Mouse (Mus musculus) naive thymus-derived CD4-positive, alpha-beta T cell, adult 2 months (primary cell): ENCODE data around the gene Tradd.
"Not testable (repeated sequence)": the region's sequence is repeated elsewhere in the genome, so short reads cannot be mapped to it uniquely, and the experiment has no call there.

Source experiments
- DNase-seq: peaks from one replicate; pipeline ENCODE4 v3.0.0-alpha.2; 2011; ENCODE audit warnings: low read depth

The Tradd gene

DNA sequence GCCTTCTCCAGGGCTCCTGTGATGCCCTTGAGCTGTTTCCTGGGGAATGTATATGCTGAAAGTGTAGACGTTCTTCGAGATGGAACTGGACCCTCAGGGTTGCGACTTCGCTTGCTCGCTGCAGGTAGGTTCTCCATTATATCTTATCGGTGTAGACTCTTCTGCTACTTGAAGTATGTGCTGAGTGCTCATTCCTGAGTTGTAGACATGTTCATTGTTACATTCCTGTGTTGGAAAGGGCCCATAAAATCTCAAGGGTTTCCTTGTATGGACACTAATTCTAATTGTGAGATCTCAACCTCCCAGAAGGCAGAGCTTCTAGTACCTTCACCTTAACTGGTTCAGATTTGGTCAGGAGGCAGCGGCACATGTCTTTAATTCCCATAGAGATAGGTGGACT, 23.4 kb downstream of the Tradd start:
- DNase-seq, result no peak

DNA sequence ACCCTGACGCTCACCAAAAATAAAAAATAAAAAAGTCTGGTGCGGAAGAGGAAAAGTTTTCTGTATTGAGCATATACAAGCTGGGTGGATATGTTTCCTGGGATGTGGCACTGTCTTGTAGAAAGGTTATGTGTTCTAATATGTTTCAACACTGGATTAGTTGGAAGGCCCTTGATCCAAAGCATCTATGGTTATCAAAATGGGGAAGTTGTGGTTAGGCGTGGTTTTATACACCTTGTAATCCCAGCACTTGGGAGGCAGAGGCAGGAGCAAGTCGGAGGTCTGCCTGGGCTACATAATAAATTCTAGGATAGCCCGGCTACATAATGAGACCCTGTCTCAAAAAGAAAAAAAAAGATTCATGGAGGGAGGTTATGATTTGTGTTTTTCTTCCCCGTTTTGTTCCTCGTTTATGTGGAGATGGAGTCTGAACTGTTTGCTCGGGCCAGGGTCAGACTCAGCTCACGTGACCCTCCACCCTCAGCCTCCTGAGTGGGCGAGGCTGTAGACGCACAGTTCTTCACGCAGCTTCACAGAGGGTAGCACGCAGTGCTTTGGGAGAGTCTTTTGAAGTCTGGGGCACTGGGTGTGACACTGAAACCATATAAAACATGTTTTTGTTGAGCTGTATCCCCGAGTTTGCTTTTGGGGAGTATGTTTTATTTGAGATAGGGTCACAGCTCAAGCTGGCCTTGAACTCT, 26.8 kb downstream of the Tradd start:
- no peak for DNase-seq

DNA sequence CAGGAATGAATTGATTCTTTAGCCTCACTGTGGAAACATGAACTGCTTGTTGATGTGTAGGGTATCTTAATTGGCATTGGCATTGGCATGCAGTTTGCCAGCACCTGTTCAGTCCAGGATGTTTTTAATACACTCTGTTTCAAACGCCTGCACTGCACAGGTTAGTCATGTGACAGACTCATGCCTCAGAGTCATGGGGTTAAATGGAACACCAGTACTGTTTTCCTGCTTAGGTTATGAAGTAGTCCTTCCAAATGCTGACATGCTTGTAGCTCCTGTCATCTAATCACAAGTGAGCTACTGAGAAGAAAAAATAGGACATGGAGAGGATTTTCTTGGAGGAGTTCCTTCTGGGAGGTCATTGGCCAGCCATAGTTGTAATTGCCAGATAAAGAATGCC, 29.2 kb downstream of the Tradd start:
- DNase-seq, result no peak

DNA sequence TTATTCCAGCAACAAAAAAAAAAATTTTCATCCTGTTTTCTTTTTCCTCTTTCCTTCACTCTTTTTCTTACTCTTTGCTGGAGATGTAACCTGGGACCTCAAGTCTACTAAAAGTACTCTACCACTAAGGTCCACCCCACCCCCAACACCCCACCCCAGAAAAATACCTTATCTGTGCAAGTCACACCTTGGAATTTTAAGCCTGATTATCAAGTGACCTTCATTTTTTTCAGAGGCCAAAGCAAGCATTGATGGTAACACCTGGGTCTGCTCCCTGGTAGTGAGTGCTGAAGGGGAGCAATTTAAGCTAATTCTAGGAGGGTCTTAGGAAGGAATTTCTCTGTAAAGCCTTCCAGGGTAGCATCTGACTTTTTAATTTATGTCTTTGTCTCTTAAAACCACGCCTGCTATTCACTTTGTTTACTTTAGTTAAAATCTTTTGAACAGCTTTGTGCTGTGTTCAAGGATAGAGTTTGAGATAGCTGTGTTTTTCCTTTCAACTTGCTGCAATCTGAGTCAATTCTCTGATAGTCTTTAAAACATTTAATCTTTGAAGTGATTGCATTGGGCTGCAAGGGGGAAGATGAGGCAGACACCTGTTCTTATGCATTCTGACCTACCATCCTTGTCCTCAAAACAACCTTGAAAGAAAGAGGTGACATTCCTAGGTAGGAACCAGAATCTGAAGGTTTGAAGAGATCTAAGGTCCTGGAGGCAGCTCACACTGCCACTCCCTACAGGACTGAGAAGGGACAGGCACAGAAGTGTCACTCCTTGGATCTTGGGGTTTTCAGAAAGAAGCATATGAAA, 31.1 kb downstream of the Tradd start:
- no peak for DNase-seq

DNA sequence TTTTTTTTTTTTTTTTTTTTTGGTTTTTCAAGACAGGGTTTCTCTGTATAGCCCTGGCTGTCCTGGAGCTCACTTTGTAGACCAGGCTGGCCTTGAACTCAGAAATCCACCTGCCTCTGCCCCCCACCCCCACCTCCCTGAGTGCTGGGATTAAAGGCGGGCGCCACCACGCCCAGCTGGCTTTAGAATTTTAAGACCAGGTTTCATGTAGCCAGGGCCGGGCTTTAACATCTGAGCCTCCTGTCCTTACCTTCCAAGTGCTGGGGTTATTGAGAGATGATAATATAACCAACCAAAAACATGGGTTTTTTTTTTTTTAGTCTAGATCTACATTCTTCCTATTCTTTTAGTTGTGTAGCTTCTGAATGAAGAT, 32.1 kb downstream of the Tradd start:
- DNase-seq, result not testable (repeated sequence)

DNA sequence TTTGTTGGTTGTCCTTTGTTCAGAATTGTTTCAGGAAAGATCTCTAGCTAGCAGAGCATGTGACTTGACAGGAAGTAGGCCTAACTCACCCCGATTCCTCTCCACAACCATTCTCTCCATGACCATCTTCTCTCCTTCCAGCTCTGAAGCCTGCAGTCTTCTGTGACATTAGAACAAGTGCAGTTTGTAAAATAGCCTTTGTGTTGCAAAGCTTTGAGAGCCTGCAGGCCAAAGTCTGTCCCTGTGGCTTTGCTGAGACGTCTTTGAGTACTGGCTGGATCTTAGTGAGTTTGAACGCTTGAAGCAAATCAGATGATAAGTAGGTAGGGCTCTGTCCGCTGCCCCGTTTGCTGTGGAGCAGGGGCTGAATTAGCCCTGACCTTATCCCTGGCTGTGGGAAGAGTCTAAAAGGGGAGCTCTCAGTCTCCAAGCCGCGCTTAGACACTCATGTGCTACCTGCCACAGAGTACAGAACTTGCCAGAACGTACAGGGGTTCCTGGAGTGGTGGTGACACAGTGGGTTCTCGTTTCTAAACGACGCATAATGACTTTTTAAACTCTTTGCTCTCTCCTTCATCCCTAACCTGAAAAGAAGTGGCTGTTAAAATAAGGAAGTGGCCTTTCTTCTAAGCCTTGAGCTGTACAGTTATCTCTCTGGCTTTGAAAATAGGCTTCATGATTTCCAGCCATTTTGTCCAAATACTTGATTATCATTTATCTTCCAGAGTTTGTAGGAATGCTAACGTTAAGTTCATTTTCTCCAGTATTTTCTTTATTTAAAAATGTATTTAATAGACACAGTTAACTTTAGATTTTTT, 32.7 kb downstream of the Tradd start:
- no peak for DNase-seq

DNA sequence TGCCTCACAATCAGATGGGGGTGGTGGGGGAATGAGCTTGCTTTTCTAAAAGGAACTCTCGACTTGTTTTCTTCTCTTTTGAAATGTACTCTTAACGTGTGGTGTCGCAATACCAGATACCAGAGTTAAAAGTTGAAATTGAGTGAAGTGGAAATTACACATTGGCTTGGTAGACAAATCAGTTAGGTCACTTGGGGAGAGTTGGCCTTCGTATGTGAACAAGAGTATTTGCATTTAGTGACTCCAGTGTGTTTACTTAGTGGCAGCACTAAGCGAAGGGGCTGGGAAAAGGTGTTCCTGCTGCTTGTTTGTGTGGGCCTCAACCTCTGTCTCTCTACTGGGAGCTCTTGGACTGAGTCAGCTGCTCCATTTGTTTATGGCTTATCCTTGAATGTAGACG, 38.5 kb downstream of the Tradd start:
- DNase-seq, result peak; percentile 13

DNA sequence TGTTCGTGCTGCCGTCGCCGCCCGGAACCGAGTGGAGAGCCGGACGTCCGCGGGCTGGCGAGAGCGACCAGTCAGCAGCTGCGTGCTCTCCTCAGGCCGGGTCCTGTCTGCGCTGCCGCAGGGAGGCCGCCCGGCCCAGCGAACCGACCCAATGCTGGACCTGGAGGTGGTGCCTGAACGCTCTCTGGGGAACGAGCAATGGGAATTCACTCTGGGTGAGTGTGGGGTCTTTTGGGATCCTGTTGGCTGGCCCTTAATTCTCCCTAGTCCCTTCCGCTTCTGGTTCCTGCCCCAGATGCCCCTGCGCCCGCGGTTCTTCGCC, 39.2 kb downstream of the Tradd start:
- DNase-seq, result no peak

DNA sequence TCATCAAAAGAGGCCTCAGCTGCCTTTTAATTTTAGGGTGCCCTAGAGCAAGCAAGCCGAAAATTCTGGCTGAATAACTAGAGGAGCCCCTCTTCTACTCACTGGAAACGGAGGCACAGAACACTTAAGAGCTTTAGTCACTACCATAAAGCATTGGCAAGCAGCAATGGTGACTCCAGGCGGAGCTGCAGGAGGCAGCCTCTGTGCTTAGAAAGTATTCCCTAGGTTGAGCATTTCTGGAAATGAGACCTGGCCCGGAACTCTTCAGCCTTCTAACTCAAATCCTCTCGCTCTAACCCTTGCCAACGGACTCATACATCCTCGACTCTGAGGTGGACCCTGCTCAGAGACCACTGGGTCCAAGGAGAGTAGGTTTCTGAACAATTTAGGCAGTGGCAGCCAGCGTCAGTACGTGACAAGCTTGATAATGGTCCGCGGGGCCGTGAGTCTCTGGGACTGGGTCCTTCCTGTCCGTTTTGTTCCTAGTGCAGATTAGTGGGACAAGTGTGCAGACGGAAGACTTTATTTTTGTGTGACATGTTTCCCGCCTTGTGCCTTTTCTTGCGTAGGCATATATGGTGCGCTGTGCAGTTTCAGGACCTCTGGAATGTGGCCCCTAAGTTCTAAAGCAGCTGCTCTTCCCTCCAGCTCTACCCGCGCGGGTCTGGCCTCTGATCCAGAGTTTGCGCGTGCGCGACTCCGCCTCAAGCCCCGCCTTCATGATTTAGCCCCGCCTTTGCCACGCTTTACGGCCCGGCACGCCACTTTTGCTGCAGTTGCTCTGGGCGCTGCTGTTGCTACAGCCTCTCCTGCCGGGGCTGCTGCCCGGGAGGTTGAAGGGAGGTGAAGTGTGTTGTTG, 39.8 kb downstream of the Tradd start, which contains the start of gene D230025D16Rik:
D230025D16Rik (plus strand) TSS at position 733 of the 859 bp plus-strand sequence.
- peak; percentile 98 for DNase-seq

DNA sequence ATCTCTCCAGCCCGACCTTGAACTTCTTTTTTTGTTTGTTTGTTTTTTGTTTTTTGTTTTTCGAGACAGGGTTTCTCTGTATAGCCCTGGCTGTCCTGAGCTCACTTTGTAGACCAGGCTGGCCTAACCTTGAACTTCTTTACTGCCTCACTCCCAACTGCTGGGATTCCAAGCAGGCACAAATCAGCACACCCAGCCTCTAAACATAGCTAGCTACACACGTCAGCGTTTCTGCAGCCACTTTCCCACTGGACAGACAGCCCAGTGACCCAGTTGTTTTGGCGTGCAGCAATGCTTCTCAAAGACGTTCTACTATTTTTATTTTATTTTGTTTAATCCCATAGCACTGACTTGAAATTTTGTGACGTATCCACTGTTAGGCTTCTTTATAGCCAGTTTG, 40.6 kb downstream of the Tradd start:
- DNase-seq, result no peak

DNA sequence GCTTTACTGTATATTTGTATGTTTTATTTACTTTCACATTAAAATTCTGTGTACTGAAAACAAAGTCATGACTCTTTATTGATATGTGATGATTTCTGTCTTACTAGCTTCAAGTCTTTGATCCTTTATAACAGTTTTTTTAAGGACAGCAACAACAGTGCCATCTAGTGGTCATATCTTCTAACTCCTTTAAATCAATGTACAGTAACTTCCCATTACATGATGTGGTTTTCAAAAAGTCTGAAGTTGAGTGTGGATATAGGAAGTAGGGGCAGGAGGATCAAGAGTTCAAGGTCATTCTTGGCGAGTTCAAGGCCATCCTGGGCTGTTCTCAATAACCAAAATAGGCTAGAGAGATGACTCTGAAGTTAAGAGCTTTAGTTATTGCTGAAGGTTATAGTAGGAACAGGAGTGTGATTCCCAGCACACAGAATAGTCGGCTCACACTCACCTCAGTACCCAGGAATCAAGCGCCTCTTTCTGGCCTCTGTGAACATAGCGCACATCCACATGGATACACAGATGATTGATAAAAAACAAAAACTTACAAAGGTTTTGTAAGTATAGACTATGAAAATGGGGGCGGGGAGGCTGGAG, 46.4 kb downstream of the Tradd start:
- DNase-seq, result peak; percentile 84

DNA sequence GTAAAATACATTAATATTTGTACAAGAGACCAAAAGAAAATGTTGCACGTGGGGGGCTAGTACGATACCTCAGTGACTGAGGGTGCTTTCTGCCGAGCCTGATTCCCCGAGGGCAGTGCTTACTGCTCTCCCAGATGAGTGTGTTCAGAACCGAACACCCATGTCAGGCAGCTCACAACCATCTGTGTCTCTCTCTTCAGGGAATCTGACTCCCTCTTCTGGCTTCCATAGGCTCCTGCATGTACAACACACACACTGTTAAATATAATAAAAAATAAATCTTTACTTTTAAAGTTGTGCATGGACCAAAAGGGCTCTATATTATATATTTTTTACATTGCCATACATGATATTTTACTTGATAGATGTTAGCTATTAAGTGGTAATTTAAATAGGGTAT, 50.3 kb downstream of the Tradd start:
- no peak for DNase-seq

DNA sequence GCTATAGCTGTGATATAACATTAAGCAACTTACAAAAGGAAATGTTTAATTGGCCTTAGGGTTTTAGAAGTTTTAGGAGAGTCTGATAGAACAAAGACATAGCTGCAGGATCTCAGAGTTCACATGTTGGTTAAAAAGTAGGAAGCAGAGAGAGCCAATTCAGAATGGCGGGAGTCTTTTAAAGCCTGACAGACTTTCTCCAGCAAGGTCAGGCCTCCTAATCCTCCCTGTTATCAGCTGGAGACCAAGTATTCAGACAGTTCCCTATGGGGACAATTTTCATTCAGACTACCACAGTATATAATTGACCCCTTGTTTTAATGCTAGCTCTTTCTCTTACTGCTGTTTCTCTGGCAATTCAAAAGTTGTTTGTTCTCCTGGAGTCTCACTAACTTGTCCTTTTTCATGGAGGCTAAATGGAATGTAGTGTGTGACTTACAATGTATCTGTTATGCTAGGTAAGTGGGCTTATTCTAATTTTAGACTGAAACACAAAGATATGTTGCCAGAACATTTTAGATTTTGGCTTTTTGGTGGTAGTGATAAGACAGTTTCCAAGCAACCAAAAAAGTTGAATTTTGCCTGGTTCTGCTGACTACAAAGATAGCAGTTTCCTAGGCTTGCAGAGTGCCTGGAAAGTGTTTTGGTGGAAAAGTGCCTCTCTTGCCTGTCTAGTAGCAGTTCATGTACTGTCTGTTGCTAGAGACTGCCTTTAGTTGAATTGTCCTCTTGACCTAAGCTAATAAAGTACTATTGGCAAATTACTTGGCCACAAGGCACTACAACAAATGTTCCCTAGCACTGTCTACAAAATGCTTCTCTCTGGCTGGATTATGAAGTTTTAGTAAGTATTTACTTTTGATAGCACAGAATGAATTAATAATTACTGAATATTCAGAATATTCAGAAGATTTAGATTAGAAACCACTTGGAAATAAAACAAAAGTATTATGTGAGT, 55.0 kb downstream of the Tradd start:
- DNase-seq, result no peak
